Mouse (Mus musculus) heart, postnatal 0 days (tissue): ENCODE measurements at regions not wholly inside any gene's neighbourhood (a gene's known extent, or its start where the extent isn't known, plus 50 kb on each side); places are given as distances from the start of the nearest gene placed in this dataset.

Source experiments
- CTCF ChIP-seq: IDR thresholded peaks from 2 replicates; pipeline ENCODE4 v1.5.1; 2016; ENCODE audit warnings: antibody characterized with exemption, control low read depth, low read depth
- EP300 ChIP-seq: IDR thresholded peaks from 2 replicates; pipeline ENCODE4 v1.6.1; 2016; ENCODE audit warnings: antibody characterized with exemption, low read depth

- TF ChIP-seq CTCF = no peak
- TF ChIP-seq EP300 = no peak
These were observed 69.8 kb upstream of the Arhgap5 start for GRCm38 (mm10) chr12:52434021-52434420.
